Mouse (Mus musculus) stomach, postnatal 0 days (tissue): ENCODE results near the gene Epha8.

Experiments
- CTCF ChIP-seq: IDR thresholded peaks from 2 replicates; pipeline ENCODE4 v1.5.1; 2016; ENCODE audit warnings: antibody characterized with exemption, low read depth, mild to moderate bottlenecking, moderate library complexity
- EP300 ChIP-seq: optimal IDR thresholded peaks from 2 replicates; pipeline ENCODE3; 2016; ENCODE audit warnings: antibody characterized with exemption

DNA sequence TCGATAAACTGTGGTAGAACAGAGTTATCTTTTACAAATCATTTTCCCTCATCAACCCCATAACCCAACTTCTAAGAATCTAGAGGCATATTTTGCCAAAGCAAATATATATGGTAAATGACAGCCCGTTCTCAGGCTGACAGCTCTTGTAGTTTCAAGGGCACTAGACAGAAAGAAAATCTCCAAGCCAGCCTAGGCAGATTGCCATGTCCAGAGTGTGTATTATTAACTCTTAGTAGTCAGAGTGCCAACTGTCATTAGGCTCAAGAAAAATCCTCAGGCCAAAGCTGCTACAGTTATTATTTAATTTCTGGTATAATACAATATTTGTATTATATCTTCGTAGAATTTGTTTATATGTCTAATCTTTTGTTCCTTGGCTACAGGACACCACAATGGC lies 45.2 kb upstream of the Epha8 start:
- TF ChIP-seq CTCF: no peak
- no peak for TF ChIP-seq EP300
